Mouse (Mus musculus) G1E-ER4 (cell line): ENCODE results near the gene G6pc2. TPM values are rescaled to one million over a fixed set of nuclear protein-coding genes. Genes with fewer than 3 reads are reported as not detected.

Experiments used
- GATA1 ChIP-seq: IDR thresholded peaks from one replicate; pipeline ENCODE4 v1.8.0; 2012; ENCODE audit warnings: low read length, inconsistent platforms
- polyA plus RNA-seq: library from polyadenylated mRNA; stranded (reverse); fragments of >175 nt; gene quantifications from 2 replicates; pipeline ENCODE4 v1.2.3, GENCODE M21; 2012

G6pc2 gene
- polyA plus RNA-seq, result not detected in 2 replicates

- no peak for TF ChIP-seq GATA1
These were observed at the start of gene G6pc2 for GRCm38 (mm10) chr2:69210773-69211172. G6pc2 (plus strand) TSS chr2:69211073.

GRCm38 (mm10) chr2:69170395-69171077 is 40.3 kb upstream of the G6pc2 start:
- no peak for TF ChIP-seq GATA1

DNA sequence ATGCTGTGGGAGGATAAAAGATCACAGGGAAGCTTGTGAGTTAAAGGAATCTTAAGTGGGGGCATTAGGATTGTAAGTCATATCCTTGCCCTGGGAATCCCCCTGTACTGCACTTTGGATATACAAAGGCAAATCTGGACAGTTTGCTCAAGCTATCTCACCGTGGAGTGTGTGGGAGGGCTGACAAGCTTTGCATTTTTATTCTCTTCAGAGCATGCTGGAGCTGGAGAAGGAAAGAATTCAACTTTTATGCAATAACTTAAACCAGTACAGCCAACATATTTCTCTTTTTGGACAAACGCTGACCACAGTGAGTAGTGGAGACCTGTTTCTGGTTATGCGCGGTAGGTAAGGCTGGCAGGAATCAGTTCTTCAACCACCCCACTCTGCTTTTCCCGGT is 35.6 kb upstream of the G6pc2 start:
- TF ChIP-seq GATA1, result no peak

- TF ChIP-seq GATA1, result no peak
These were observed 31.2 kb upstream of the G6pc2 start for GRCm38 (mm10) chr2:69179721-69180120.

DNA sequence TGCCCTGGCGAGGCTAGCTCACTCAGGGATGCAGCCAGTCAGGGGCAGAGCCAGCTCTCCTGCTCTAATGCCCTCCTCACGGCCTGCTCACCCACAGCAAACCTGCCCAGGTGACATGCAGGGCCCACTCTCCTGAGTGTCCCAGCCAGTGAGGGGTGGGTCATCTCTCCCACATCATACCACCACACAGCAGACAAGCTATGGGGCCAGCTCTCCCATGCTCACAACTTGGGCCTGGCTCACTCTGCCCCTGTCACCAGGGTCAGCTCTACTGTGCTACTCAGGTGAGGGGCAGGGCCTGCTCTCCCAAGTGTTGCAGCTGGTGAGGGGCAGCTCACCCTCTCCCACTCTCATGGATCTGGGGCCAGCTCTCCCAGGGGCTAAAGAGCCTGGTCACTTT is 22.9 kb upstream of the G6pc2 start:
- TF ChIP-seq GATA1, result no peak

DNA sequence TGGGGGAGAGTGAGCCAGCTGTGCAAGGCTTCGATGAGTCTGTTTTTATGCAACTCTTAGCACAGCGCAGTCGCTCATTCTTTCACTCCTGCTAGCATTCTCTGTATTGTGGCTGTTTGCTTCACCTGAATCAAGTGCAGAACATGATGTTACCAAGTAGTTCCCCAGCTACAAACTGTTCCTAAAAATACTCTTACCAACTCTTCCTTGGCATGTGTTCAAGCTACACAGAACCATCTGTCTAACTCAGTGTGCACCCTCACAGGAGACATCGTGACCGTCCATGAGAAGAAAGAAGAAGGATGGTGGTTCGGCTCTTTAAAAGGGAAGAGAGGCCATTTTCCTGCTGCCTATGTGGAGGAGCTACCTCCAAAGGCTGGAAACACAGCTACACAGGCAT is 22.1 kb upstream of the G6pc2 start:
- TF ChIP-seq GATA1, result no peak

DNA sequence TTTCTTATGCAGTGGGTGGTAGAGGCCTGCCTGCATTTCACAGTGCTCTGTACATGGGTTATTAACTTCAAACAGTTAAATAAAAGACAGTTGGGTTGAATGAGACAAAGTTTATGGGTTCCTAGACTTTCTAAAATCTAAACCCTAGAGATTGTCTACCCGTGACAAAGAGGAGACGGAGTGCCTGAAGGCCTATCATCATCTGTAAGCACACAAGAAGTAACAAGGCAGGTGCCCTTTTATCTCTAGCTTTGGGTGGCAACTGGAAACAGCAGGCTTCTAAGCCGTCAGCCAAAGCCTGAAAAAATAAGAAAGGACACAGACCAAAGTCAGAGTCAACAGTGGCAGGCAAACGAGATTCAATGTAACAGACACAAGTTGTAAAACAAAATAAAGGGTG is 21.7 kb upstream of the G6pc2 start:
- TF ChIP-seq GATA1, result no peak

DNA sequence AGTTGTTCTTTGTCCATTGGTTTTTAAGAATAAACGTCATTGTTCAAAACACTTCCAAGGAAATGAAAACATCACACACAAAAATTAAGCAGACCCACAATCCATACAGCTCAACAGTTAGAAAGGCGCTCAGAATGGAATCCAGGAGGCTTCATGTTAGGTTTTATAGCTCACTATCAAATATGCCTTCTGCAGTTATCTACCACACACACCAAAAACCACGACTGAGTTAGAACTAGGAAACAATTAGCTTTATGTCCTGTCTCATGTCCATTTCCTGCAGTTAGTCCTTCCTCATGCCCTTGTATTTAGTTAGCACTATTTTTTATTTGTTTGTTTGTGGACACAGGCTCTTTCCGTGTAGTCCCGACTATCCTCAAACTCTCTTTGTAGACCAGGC is 19.8 kb upstream of the G6pc2 start:
- TF ChIP-seq GATA1, result no peak

DNA sequence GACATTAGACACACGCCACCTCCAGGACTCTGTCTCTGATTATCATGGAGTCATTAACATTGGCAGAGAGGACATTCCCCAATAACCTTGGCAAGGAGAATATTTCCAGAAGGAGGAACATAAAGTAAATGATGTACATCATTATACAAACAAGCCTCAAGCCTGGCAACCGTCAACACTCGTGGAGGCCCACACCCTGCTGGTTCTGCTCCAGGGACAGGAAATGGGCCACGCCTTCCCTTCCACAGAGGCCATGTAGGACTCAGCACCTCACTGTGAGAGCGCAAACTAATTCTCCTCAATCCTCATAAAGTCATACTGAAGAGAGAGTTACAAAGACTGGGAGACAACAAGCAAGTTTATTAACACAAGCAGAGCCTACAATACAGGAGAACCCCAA is 17.3 kb upstream of the G6pc2 start:
- TF ChIP-seq GATA1, result no peak

GRCm38 (mm10) chr2:69205185-69205584 is 5.7 kb upstream of the G6pc2 start:
- TF ChIP-seq GATA1, result no peak

GRCm38 (mm10) chr2:69205791-69206351 is 5.0 kb upstream of the G6pc2 start, which contains the start of gene Spc25:
Spc25 (minus strand) TSS chr2:69206194.
- no peak for TF ChIP-seq GATA1

DNA sequence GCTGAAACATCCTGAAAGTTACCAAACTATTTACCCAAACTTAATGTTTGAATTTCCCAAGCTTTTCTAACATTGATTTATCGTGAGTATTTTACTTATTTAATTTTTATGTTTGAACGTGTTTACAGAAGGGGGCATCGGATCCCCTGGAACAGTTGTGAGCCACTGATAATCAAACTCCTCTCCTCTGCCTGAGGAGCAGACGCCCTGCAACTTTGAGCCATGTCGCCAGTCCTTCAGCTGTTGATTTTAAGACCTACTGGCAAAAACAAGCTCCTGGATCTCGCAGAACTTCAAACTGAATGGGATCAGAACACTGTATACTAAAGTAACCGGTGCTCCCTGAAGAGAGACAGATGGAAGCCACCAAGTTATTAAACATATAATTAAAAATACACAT is 4.3 kb upstream of the G6pc2 start:
- TF ChIP-seq GATA1, result no peak

DNA sequence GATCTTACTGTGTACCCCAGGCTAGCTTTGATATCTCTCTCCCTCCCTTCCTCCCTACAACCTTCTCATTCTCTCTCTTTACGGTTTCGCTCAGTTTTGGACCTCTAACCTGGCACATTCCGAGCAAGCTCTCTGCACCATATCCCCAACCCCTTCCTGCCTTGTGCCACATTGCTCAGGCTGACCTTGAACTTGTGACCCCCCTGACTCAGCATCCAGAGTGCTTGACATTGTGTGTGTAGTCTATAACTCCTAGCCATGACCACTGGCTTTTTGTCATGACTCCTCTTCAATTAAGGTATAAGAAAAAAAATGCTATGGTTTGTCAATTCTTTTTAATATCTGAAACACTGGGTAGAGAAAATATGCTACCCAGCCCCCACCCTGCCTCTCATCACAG is 1.2 kb upstream of the G6pc2 start:
- TF ChIP-seq GATA1, result no peak

DNA sequence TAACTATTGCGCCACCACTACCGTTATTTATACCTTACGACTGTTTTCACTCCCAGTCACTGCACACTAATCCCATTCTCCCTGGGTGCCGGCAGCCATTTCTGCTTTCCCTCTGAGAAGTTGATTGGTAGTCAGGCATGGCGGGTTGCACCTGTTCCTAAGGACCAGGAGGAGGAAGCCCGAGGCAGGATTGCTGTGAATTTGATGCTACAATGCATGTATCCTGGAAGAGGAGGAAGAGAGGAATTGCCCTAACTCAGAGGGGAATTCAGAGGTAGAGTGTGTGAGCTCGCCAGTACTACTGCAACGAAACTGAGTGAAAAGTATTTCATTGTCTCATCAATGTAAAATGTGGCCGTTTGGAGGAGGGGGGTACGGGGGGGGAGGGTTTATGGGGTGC is 1.8 kb downstream of the G6pc2 start:
- no peak for TF ChIP-seq GATA1

GRCm38 (mm10) chr2:69215242-69215641 is 4.4 kb downstream of the G6pc2 start:
- TF ChIP-seq GATA1, result no peak

- no peak for TF ChIP-seq GATA1
These were observed 11.1 kb downstream of the G6pc2 start for GRCm38 (mm10) chr2:69221868-69222416.

DNA sequence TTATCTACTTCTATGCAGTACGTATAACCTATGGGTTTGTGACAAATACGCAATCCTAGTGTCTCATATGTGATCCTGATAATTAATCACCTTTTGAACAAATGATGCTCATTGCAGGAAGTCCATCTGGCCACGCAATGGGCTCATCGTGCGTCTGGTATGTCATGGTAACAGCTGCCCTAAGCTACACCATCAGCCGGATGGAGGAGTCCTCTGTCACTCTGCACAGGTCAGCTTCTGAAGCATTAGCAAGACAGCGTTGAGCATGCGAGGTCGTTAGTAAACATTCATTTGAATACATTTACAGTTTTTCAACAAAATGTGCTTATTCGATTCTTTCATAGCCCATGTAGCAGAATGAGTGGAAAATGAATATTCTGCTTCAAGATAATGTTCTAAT is 11.9 kb downstream of the G6pc2 start:
- TF ChIP-seq GATA1, result no peak
